Mouse (Mus musculus) adrenal gland (tissue): ENCODE results near the gene Cdhr5.

Source experiments
- intact Hi-C: fragments of 180-260 bp; cut with DNase I; formaldehyde crosslinking; loops from one replicate; pipeline ENCODE4 v1.15.1; 2025
- long read RNA-seq, 2 experiments: library from polyadenylated mRNA; unstranded; transcript quantifications; one replicate each; pipeline ENCODE4 v2.0.0; 2020; ENCODE audit warnings: borderline replicate concordance in 1 of 2; ENCODE audit not compliant: insufficient replicate concordance in 1 of 2

Gene Cdhr5
- long read RNA-seq, experiment 1, result 0 reads
- long read RNA-seq, experiment 2, partial matches to known transcripts, result 0 of 5 reads
- long read RNA-seq, experiment 2, other reads (novel, unspliced or antisense), result 2 of 5 reads

DNA sequence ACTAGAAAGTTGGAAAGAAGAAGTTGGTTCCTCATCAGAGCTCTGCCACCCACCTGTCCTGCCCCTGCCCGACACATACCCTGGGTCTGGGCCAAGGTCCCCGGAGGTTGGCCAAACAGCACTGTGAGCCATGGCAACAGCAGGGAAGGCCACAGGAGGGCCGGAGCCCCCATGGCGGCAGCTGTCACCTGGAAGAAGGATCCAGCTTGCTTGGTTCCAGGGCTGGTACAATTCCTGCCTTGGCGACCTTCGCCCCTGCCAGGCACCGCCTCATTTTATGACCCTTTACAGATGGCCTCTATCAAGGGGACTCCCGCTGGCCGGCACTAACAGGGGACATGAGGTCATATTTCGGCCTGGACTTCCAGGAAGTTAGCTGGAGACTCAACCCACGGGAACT is at the start of gene Cdhr5:
Gene Cdhr5 (minus strand): TSS at position 241 of the 400 bp plus-strand sequence.
- intact Hi-C loops, result loop anchor here (5.0 kb wide), 1 partner anchor 41 kb away; no protein-coding TSS in a partner anchor

DNA sequence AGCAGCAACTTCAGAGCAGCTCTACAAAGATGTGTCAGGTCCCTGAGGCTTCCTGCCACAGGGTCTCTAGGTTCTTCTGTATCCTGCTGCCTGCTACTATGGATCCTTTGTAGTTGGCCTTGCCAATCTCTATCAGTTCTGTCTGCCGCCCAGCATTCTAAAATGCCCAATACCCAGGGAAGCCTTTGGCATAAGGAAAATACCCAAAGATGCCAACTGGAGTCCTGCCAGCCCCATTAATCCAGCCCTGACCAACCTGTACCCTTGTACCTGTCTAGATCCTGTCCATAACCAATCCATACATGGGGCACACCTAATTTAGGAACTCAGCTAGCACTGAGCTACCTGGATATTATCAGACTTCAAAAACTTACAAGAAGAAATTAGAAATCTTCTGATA is 48.1 kb upstream of the Cdhr5 start:
- intact Hi-C loops, result no loop called here

DNA sequence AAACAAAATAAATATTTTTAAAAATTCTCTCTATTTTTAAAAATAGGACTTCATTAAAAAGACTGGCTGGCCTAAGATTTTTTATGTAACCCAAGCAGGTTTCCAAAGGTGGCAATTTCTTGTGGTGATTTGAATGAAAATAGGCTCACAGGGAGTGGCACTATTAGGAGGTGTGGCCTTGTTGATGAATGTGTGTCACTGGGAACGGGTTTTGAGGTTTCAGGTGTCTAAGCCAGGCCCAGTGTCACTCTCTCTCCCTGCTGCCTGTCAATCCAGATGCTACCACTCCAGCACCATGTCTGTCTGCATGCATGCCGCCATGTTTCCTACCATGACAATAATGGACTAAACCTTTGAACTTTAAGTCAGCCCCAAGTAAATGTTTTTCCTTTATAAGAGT is 42.9 kb upstream of the Cdhr5 start:
- intact Hi-C loops, result loop anchor here (5.0 kb wide), 1 partner anchor 42 kb away; the partner anchor contains the start of genes Cdhr5 and Sct

DNA sequence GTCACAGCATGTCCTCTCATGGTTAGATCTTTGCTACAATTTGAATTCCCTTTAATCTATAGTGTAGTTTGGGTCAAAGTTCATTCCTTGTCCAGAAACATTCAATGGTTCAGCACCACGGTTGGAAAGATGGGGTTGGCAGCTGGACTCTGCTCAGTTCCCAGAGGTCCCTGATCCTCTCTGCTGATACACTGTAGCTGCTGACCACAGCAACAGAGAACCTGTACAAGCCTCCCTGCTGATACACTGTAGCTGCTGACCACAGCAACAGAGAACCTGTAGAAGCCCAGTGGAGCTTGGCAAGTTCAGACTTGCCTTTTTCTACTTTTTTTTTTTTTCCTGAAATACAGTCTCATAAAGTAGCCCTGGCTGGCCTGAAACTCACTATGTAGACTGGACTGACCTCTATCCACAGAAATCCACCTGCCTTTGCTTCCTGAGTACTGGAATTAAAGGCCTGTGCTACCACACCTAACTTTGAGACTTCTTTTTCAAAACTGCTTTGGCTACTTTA is 41.1 kb upstream of the Cdhr5 start:
- intact Hi-C loops, result loop anchor here (5.0 kb wide), 1 partner anchor 40 kb away; the partner anchor contains the start of genes Cdhr5 and Sct

DNA sequence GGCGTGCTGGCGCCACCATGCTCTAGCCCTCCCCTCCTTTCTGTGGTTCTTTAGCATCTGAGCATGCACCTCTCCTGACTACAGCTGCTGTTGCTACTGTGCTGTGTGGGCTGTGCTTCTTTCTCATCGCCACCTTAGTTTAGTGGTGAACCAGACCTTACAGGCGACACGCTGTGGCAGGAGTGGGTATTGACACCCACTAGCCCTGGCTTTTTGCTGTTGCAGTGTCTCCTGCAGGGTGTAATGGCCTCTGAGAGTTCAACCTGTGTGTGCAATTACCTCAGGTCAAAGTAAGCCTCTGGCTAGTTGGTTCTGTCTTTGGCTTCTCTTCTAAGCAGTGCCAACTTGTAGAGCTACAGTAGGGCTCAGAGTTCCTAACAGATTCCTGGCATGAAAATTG is 39.4 kb upstream of the Cdhr5 start:
- intact Hi-C loops, result loop anchor here (5.0 kb wide), 1 partner anchor 39 kb away; the partner anchor contains the start of genes Cdhr5 and Sct

DNA sequence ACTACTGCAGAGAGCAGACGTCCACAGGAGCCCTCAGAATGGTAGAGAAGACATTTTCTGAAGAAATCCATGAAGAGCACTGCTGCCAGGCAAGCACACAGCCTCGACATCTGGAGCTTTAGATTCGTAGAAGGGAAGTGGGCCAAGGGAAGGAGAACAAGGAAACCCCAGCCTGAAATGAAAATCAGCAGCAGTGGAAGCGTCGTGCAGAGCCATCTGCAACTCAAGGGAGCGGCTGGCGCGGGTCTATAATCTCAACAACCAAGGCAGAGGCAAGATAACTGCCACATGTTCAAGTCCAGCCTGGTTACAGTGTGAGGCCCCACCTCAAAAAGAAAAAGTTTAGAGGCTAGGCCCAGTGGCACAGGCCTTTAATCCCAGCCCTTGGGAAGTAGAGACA is 38.5 kb upstream of the Cdhr5 start:
- intact Hi-C loops, result loop anchor here (5.0 kb wide), 1 partner anchor 38 kb away; the partner anchor contains the start of genes Cdhr5 and Sct

DNA sequence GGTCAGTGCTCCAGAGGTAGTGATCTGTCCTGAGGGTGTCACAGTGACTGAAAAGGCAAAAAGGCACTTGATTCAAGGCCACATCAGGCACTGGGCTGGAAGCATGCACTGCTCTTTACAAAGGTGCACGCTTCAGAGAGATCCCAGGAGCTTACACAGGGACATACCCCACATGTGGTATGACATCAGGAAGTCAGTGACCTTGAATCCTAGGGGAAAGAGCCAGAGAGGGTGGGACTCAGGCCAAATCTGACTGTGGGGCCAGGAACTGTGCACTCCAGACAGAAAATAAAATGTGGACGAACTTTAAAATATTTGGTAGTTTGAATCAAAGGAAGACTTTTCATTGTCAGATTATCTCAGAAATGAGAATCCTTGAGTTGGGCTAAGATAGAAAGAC is 37.8 kb upstream of the Cdhr5 start:
- intact Hi-C loops, result no loop called here

DNA sequence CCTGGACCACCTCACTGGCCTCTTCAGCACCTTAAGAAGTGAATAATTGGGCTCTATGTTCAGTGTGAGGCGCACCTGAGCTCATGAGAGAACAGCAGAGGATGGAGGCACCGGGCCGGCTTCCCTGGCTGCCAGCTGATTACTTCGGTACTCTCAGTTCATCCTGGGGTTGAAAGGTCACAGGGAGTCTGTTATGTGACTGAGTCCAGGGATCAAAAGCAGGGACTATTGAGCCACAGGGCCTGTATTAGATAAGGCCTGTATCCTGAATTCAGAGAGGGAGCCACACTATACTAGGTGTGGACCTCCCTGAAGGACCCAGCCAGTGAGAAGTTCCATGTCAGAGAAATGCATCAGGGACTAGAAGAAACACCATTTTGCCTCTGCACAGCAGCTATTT is 28.0 kb upstream of the Cdhr5 start:
- intact Hi-C loops, result no loop called here

DNA sequence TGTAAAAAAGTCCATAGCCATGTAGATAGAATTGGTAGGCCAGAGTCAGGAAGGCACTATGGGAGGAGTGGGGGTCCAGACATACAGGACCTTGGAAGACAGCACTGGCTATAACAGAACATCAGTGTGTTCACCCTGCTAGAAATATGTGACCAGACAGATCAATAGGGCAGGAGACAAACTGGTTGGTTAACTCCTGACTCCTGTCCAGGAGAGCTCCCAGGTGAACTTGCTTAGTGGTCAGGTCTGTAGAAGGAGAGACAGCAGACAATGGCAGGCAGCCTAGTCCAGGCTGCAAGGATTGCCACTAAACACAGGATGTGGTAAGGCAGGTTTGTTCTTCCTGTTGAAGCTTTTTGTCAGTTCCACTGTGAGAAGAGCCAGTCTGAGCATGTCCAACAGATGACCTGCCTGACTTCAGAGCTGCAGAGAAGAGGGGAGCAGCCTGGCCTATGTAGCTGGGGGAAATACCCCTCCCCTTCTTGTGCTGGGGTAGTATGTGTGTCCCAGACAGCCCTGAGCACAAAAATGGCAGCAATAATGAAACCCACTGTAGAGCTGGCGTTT is 26.2 kb upstream of the Cdhr5 start:
- intact Hi-C loops, result no loop called here

DNA sequence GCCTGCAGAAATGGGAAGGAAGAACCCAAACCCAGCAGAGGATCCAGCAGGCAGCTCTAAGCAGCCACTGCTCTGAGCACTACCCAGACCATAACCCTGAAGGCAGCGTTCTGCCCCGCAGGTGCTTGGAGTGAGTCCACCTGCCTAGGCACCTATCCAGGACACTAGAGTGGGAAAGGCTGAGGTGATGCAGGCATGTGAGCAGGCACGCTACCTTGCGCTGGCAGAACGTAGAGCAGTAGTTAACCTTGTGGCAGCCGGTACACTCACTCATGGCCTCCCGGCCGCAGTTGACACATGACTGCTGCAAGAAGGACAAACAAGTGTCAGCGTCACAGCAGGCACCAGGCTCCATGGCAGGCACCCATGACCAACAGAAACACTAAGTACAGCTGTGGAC is 24.8 kb upstream of the Cdhr5 start:
- intact Hi-C loops, result no loop called here

DNA sequence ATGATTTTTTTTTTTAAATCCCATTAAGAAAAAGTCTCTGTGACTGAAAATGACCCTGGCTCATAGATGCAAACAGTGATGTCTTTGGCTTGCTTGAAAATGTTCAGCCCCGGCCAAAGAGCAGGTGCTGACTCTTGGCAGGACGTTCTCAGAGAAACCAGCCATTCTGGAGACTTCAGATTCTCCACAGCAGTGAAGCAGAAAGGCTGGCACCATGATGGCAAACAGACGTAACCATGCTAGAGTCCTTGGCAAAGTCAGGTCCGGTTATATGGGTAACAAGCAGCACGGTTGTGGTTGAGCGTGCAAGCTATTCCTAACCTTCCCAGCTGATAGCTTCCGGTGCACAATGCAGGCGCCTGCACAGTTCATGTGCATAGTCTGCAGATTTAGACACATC is 22.6 kb upstream of the Cdhr5 start:
- intact Hi-C loops, result no loop called here

DNA sequence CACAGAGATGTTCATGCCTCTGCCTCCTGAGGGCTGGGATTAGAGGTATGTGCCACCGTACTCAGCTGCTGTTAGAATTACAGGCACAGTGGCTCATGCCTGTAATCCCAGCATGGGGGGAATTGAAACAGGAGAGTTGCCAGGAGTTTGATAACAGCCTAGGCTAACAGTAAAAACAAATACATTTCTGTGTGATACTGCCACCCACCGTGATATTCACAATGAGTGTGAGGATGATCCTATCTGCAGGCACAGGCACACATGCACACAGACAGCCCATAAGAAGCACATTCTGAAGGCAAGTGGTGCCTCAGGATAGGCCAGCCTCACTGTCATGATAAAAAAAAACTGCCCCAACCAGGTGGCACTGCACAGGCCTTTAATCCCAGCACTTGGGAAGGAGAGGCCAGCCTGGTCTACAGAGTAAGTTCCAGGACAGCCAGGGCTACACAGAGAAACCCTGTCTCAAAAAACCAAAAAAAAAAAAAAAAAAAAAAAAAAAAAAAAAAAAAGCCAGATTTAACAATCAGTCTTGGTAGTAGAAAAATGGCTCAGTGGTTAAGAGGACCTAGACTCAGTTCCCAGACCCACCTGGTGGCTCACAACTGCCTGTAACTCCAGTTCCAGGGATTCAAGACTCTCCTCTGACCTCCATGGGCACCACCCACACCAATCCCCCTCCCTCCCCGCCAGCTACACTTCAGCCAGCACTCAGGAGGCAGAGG is 21.5 kb upstream of the Cdhr5 start:
- intact Hi-C loops, result no loop called here

DNA sequence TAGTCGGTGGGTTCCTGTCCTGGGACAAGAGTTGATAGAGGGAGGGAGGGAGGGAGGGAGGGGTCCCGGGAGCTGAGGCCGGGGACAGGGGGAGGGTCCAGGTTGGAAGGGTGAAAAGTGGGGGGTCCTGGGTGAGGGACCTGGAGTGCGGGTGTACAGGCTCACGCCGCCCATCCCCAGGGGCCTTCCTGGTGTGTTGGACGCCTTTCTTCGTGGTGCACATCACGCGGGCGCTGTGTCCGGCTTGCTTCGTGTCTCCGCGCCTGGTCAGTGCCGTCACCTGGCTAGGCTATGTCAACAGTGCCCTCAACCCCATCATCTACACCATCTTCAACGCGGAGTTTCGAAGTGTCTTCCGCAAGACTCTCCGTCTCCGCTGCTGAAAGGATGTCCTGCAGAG is 17.9 kb upstream of the Cdhr5 start:
- intact Hi-C loops, result no loop called here

DNA sequence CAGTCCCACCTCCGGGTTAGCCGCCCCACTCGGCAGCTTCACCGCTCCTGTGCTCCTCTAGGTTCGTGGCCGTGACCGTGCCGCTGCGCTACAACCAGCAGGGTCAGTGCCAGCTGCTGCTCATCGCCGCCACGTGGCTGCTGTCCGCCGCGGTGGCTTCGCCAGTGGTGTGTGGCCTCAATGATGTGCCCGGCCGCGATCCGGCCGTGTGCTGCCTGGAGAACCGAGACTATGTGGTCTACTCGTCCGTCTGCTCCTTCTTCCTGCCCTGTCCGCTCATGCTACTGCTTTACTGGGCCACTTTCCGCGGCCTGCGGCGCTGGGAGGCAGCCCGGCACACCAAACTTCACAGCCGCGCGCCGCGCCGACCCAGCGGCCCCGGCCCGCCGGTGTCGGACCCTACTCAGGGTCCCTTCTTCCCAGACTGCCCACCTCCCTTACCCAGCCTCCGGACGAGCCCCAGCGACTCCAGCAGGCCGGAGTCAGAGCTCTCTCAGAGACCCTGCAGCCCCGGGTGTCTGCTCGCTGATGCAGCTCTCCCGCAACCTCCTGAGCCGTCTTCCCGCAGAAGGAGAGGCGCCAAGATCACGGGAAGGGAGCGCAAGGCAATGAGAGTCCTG is 17.4 kb upstream of the Cdhr5 start:
- intact Hi-C loops, result no loop called here

DNA sequence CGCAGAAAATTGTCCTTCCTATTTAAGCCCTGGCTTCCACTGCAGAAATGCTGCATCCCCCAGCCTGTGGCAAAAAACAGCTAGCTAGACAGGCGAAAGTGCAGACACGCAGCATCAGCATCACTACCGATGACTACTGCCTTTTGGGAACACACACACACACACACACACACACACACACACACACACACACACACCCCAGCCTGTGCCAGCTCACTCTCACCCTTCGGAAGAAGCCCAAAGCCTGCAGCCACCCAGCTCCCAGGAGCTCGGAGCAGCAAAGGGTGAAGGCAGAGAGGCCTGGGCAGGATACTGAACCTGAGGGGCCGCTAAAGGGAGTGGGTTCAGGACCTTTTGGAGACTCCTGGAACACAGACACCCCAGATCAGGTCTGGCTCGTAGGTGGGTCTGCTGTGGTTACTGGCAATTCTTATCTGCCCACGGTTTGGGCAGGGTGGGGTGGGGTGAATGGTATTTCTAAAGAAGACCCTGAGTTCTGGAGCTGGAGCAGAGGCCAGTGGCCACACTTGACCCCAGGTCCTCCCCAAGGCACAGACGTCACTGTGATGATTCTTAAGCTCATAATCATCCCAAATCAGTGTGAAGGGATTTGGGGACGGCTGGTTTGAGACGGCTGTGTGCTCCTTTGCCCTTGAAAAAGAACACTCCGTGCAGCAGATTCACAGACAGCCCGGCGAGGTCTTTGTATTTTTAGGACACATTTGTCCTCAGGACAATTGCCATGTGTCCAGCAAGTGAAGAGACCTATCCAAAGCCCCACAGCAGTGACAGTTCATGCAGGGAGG is 16.2 kb upstream of the Cdhr5 start:
- intact Hi-C loops, result no loop called here

DNA sequence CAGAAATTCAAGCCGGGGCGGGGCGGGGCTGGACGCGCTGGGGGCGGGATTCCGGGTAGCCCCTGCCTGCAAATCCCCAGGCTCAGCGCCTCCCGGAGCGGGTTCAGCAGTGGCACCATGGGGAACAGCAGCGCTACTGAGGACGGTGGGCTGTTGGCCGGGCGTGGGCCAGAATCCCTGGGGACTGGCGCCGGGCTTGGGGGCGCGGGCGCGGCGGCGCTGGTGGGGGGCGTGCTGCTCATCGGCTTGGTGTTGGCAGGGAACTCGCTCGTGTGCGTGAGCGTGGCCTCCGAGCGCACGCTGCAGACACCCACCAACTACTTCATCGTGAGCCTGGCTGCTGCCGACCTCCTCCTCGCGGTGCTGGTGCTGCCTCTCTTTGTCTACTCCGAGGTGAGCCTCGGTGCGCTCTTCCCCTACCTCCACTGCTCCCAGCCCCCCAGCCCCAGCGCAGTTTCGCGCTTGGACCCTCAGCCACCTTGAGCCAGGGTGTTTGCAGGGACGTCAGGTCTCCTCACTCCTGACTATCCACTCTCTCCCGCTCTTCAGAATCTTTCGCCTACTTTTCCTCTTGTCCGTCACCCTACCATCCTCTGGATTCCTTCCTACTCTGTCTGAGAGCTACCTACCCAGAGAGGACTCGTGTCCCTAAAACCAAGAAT is 15.5 kb upstream of the Cdhr5 start, which contains the start of gene Drd4:
Gene Drd4 (plus strand): TSS at position 86 of the 662 bp plus-strand sequence.
- intact Hi-C loops, result no loop called here

DNA sequence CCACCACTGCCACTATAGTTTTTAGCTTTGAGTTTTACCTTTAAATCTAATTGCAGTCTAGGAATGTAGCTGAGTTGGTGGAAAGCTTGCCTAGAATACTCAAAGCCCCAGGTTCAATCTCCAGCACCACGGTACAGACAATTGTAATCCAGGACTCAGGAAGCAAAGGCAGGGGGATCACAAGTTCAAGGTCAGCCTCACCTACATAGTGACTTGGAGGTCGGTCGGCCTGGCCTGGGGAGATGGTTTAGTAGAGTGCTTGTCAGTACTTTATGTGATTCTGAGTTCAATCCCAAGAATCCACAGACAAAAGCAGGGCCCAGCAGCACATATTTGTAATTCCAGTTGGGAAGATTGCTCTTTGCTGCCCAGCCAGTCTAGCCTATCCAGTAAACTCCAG is 11.5 kb upstream of the Cdhr5 start:
- intact Hi-C loops, result no loop called here

DNA sequence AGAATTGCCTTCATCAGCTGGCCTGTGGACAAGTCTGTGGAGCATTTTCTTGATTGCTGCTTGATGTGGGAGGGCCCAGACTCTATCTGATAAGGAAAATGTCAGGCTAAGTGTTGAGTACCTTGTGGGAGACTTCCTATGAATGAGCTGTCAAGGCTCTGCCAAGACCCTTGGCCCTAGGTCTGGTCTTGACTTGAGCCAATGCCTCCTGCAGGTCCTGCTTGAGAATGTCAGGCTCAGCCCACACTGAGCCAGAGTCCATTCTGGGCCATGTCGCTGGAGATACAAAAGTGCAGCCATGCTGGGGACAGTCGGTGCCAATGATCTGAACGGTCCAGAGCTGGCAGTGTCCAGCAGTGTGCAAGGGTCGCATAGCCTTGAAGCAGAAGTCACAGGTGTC is 6.2 kb upstream of the Cdhr5 start:
- intact Hi-C loops, result no loop called here

DNA sequence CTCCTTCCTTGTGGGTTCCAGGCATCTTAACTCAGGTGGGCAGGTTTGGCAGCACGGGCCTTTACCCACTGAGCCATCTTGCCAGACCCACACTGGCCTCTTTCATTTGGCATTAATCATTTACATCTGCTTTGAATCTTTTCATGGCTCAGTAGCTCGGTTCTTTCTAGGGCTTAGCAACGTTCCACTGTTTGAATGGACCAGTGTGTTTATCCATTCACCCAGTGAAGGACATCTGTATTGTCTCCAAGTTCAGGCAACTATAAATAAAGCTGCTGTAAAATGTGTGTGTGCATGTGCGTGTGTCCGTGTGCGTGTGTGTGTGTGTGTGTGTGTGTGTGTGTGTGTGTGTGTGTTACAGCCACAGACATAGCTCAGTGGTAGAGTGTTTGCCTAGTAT is 4.9 kb upstream of the Cdhr5 start:
- intact Hi-C loops, result no loop called here

DNA sequence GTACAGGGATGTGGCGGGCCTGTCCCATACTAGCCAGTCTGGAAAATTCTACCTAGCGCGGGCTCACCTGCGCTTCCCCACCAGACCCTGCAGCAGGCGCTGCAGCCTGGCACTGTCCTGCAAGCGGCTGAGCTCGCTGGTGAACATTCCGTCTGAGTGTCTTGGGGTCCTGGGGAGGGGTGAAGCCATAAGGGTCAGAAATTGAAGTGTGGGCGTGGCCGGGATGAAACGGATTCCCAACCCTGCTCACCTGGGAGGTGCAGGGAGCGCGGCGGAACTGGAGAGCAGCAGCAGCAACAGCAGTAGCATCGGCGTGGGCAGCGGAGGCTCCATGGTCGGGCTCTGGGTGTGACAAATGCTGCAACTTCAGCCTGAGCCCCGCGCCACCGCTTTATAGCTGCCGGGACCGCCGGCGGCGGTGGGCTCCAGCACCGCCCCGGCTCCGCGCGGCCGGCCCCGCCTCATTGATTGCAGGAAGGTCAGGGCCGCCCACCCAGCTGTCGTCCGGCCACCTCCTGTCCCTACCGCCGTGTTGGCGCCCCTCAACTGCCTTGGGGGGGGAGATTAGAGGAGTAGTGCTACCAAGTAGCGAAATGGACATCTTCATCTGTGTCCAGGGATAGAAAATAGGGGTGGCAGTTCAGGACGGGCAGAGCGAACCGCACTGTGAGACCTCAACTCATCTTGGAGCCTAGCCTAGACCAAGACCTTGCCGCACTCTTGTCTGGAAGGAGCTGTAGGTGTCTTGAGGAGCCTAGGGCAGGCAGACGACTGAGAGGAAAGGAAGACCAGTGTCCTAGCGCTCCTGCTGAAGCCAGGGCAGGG is 2.4 kb upstream of the Cdhr5 start, which contains the start of gene Sct:
Gene Sct (minus strand): TSS at position 368 of the 825 bp plus-strand sequence.
- intact Hi-C loops, result loop anchor here (5.0 kb wide), 1 partner anchor 38 kb away; no protein-coding TSS in a partner anchor
